Mouse (Mus musculus) left cerebral cortex, adult 2 months (tissue): ENCODE results near the gene Fndc3b. TPM values are rescaled to one million over a fixed set of nuclear protein-coding genes. Genes with fewer than 3 reads are reported as not detected.
A peak's percentile ranks its signal among the peaks of the same experiment; 100 is the strongest.

ENCODE experiments used
- DNase-seq, 2 experiments: peaks; one replicate each; pipeline ENCODE4 v3.0.0; 2021 to 2022; ENCODE audit warnings: low spot score in 2 of 2, mixed read lengths in 1 of 2; ENCODE audit errors: extremely low spot score in 1 of 2
- H3K27ac ChIP-seq: fragments of 200-600 bp; 2 replicates; pipeline ENCODE4 v1.8.1; 2022
- H3K4me3 ChIP-seq: fragments of 200-600 bp; 2 replicates; pipeline ENCODE4 v1.8.1; 2022
- CTCF ChIP-seq: fragments of 200-600 bp; IDR thresholded peaks from 2 replicates; pipeline ENCODE4 v1.8.1; 2022; ENCODE audit warnings: antibody characterized with exemption, mild to moderate bottlenecking, moderate library complexity
- intact Hi-C: fragments of 180-260 bp; cut with DNase I; formaldehyde crosslinking; loops from one replicate; pipeline ENCODE4 v1.15.1; 2025
- total RNA-seq, 2 experiments: library from RNA; stranded (reverse); gene quantifications; 2 replicates each; pipeline ENCODE4 v1.2.3; 2021

Fndc3b gene
- total RNA-seq, 2 experiments from 2014 or later = 25.1 to 27.7 TPM

DNA sequence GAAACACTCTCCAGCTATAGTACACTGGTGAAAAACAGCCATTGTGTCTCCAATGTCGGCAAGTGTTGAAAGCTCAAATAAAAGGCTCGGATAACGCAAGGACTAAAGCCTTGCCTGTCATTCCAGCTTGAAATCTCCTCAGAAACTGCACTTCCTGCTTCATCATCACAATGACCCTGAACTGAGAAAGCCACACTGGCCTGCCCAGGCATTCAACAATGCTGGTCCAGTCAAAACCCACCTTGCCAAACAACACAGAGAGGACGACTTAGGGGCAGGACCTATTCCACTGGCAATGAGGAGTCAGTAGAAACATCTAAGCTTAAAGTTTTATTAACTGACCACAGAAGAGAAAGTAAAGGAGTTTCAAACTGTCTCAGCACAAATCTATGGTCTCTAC, 6.1 kb downstream of the Fndc3b start:
- intact Hi-C loops = loop anchor here (5.0 kb wide), 2 partner anchors 113 to 228 kb away; no protein-coding TSS in a partner anchor
- H3K4me3 ChIP-seq = no peak overlapping the region
- H3K27ac ChIP-seq = no peak overlapping the region
- no peak for TF ChIP-seq CTCF
- no peak for DNase-seq

DNA sequence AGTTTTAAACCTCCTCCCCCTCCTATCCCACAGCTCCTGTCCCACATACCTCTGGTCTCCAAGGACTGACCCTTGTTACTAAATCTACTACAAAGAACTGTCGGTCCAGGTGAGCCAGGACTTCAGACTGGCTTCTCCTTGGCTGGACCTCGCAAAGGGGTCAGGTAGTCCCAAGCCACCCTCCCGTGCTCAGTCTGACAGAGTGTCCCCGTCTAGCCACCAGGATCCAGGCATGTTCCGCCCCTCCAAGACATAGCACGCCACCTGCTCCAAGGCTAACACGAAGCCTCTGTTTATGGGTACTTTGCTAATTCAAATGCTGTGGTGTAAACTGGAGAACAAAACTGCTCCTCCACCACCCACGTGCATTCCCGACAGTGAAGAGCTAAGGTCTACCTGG, 6.5 kb downstream of the Fndc3b start:
- no peak for TF ChIP-seq CTCF
- intact Hi-C loops = loop anchor here (5.0 kb wide), 2 partner anchors 112 to 227 kb away; no protein-coding TSS in a partner anchor
- H3K4me3 ChIP-seq = no peak overlapping the region
- no peak overlapping the region for H3K27ac ChIP-seq
- no peak for DNase-seq

DNA sequence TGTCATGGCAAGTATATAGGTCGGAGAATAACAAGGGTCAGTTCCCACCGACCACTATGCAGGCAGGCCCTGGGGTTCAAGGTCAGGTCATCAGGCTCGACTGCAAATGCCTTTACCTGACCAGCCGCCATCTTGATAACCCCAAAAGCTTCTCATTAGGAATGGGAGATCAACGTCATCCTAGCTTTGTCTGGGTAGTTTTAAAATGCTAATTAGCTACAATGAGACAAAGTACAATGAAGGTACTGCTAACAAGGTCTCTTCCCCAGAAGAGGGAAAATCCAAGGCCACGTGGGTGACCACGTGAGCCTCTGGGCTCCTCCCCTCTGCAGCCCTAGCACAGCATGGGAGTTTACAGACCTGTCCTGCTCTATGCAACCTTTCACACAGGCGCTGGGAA, 7.6 kb downstream of the Fndc3b start:
- TF ChIP-seq CTCF = no peak
- Histone ChIP-seq H3K27ac (no peak overlapping the region), H3K4me3 (no peak overlapping the region)
- intact Hi-C loops = no loop called here
- DNase-seq = no peak

- TF ChIP-seq CTCF = no peak
- Histone ChIP-seq H3K27ac (no peak overlapping the region), H3K4me3 (no peak overlapping the region)
- intact Hi-C loops = no loop called here
- DNase-seq = no peak
Observed at GRCm38 (mm10) chr3:27703081-27703480, 8.0 kb downstream of the Fndc3b start.

DNA sequence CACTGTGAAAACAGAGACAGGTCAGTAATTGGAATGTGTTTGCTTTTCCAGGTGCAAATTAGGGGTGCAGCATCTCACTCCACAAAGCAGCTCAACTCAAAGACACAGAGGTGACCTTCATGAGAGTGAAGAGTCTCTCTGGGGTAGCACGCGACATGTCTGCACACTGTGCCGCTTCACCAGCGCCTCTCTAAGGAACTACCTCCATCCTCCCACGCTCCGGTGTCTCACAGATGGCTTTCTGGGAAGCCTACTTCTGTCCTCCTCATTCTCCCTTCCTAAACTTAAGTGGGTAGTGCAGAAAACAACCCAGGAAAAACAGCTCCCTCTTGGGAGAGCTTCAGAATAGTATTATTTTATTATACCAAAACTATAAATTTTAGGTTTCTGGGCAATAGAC, 12.4 kb downstream of the Fndc3b start:
- Histone ChIP-seq H3K4me3 (no peak overlapping the region), H3K27ac (peak overlapping the region; percentile 13; the same call in 1 of the 2 replicates)
- intact Hi-C loops = no loop called here
- peak; percentile 47 to 68 for DNase-seq
- peak; percentile 23 for TF ChIP-seq CTCF

- Histone ChIP-seq H3K4me3 (no peak overlapping the region), H3K27ac (no peak overlapping the region)
- no peak for TF ChIP-seq CTCF
- intact Hi-C loops = no loop called here
- DNase-seq = no peak
Observed at GRCm38 (mm10) chr3:27696449-27696797, 14.7 kb downstream of the Fndc3b start.

DNA sequence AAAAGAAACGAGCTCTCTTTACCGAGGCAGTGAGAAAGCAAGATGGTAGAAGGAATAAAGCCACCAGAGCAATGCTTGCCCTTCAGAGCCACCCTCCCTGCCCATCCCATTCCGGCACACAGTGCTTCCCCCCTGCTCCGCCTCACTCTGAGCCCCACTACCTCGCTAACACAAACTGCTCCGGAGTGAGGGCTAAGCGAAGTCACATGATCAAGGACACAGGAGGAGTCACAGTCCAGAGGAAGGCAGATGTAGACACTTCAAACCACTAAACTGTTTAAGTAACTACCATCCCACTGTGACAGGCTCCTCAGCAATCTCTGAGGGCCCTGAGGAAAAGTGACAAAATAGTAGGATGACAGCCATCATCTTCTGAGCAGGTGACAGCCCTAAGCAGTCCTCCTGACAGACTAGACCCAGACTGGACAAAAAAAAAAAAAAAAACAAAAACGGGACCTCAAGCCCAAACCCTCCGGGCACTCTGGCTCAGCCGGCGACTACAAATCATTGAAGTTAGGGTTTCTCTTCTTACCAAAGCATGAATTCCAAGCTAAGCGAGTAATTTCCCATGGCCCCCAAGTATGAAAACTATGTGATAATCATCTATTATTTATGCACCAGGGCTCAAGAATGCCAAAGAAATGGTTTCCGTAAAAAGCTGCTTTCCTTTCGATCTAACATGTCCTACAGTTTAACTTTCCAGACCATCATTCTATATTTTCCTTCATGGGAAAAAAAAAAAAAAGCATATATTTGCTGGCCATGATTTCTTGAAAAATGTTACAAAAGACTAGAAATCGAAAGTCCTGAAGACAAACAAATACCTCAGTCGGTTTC, 15.3 kb downstream of the Fndc3b start:
- intact Hi-C loops = no loop called here
- DNase-seq = no peak
- TF ChIP-seq CTCF = no peak
- Histone ChIP-seq H3K27ac (no peak overlapping the region), H3K4me3 (no peak overlapping the region)

DNA sequence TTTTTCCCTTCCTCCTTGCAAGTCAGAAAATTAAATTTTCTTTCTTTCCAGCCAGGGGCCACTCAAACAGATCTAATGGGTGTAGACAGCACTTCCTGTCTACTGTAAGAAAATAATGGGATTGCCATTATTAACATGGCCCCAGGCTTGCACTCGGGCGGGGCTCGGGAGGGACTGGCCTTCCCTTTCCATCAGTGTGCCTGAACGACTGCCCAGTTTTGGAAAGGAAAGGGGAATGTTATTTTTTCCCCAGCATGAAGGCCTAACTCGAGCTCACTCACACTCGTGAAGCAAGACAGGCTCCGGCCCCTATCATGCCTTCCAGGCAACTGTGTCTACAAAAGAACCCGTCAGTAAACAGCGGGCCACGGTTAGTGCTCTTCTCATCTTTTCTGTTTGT, 16.5 kb downstream of the Fndc3b start:
- Histone ChIP-seq H3K4me3 (no peak overlapping the region), H3K27ac (no peak overlapping the region)
- TF ChIP-seq CTCF = no peak
- intact Hi-C loops = loop anchor here (5.0 kb wide), 1 partner anchor 132 kb away; no protein-coding TSS in a partner anchor
- DNase-seq = no peak

DNA sequence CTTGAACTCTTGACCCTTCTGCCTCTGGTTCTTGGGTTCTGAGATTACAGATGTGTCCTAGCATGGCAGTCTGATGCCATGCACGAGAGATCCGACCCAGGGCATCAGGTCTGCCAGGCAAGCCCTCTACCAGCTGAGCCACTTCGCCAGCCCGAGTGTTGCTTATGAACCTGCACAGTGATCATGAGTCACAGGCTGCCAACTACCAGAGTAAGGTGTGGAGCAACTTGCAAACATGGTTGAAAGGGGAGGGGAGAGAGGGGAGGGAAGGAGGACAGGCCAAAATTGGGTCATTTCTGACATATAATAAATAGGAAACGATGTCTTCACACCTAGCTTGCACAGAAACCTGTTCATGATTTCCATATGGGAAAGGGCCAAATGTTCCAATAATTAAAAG, 17.0 kb downstream of the Fndc3b start:
- no peak for TF ChIP-seq CTCF
- intact Hi-C loops = loop anchor here (5.0 kb wide), 1 partner anchor 132 kb away; no protein-coding TSS in a partner anchor
- Histone ChIP-seq H3K27ac (no peak overlapping the region), H3K4me3 (no peak overlapping the region)
- no peak for DNase-seq

DNA sequence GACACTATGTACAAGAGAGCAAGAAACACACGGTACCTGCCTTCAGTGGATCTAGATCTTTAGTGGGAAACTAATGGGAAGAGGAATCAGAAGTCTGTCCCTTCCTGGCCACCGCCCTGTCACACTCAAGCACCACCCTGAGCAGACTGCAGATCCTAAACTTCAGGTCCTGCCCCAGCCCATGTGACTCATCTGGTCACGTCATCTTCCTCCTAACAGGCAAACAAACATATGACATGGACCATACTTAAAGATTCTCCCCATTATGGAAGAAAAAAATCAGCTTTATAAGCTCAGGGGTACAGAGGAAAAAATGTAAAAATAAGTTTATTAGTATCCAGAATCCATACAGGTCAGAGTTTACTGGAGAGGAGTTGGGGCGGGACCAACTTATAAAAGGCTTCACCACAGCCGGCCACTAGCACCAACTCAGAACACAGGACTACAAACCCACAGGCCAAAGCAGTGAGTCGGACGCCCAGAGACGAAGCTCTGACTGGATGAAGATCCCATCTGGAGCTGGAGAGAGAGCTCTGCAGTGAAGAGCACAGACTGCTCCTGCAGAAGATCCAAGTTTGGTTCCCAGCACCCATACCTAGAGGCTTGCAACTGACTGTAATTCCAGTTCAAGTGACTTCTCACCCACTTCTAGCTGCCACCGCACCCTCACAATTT, 19.5 kb downstream of the Fndc3b start:
- intact Hi-C loops = loop anchor here (5.0 kb wide), 1 partner anchor 129 kb away; no protein-coding TSS in a partner anchor
- H3K27ac ChIP-seq = no peak overlapping the region
- no peak for DNase-seq
- H3K4me3 ChIP-seq = no peak overlapping the region
- TF ChIP-seq CTCF = no peak

DNA sequence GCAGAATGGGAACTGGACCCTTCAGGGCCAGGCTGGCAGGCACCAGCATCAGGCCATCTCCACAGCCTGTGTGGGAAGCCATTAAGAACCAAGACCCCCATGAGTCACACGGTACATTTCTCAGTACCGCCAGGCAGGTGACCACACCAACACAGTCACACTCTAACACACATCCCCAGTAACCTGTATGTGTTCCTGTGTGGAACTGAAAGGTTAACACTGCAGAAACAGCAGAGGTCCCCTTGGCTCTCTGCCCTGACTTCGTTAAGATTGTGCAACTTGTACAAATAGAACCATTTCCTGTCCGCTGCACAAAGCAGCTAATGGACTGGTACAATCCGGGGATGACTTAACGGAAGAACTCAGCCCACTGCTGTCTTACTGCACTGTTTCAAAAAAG, 21.1 kb downstream of the Fndc3b start:
- no peak for DNase-seq
- H3K27ac ChIP-seq = no peak overlapping the region
- intact Hi-C loops = loop anchor here (5.0 kb wide), 1 partner anchor 128 kb away; no protein-coding TSS in a partner anchor
- no peak for TF ChIP-seq CTCF
- no peak overlapping the region for H3K4me3 ChIP-seq

DNA sequence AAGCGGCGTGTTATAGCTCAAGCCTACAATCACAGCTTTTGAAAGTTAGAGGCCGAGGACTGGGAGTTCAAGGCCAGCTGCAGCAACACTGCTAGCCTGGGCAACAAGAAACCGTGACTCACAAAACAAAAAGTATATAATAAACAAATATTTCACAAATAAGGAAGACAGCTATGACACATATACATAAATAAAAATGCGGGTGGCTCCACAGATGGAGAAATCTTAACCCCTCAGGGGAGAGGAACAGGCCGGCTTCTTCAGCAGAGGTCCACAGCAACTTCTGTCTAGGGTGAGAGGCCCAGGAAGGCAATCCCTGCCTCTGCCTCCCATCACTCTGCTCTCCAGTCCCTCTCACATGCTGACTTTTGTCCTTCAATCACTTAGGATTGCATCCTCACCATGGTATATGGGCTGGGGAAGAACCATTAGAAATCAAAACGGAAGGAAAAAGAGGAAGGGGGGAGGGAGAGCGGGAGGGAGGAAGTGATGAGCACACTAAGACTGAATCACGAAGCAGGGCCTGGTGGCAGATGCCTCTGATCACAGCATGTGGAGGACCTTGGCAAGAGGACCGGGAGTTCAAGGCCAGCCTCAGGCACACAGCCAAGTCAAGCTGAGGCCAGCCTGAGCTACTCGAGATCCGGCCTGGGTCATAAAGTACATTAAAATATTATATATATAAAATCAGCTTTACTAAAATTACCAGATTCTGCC, 21.8 kb downstream of the Fndc3b start:
- Histone ChIP-seq H3K27ac (no peak overlapping the region), H3K4me3 (no peak overlapping the region)
- intact Hi-C loops = no loop called here
- DNase-seq = no peak
- no peak for TF ChIP-seq CTCF
